Mouse (Mus musculus) kidney, postnatal 0 days (tissue): ENCODE results near the gene Cbfa2t3. TPM values are rescaled to one million over a fixed set of nuclear protein-coding genes. Genes with fewer than 3 reads are reported as not detected.

Source experiments
- ATAC-seq: fragments of 200-750 bp; cut with Nextera tagmentation; replicated peaks from 2 replicates; pipeline ENCODE4 v1.8.0; 2017; ENCODE audit warnings: low read depth, moderate number of reproducible peaks, moderate TSS enrichment, moderate library complexity; ENCODE audit not compliant: low FRiP score
- DNase-seq: peaks from one replicate; pipeline ENCODE4 v3.0.0-alpha.2; 2016; ENCODE audit warnings: low spot score
- H3K27ac ChIP-seq: fragments of 300-500 bp; sonication (generic); 2 replicates; pipeline ENCODE4 v1.5.1; 2014; ENCODE audit warnings: mild to moderate bottlenecking
- H3K27me3 ChIP-seq: fragments of 300-500 bp; sonication (generic); 2 replicates; pipeline ENCODE4 v1.6.1; 2014; ENCODE audit warnings: low read length, mixed read lengths; ENCODE audit not compliant: insufficient read depth
- H3K36me3 ChIP-seq: fragments of 300-500 bp; sonication (generic); 2 replicates; pipeline ENCODE4 v1.6.1; 2014; ENCODE audit warnings: low read length, mixed read lengths; ENCODE audit not compliant: insufficient read depth
- H3K4me1 ChIP-seq: fragments of 300-500 bp; sonication (generic); replicated peaks from 2 replicates; pipeline ENCODE4 v1.6.1; 2014; ENCODE audit warnings: antibody characterized with exemption, low read length, mixed read lengths; ENCODE audit not compliant: insufficient read depth
- H3K4me2 ChIP-seq: fragments of 300-500 bp; sonication (generic); 2 replicates; pipeline ENCODE4 v1.6.1; 2014; ENCODE audit warnings: mild to moderate bottlenecking, low read length, moderate library complexity, mixed read lengths
- H3K4me3 ChIP-seq: fragments of 300-500 bp; sonication (generic); replicated peaks from 2 replicates; pipeline ENCODE4 v1.5.1; 2014; ENCODE audit warnings: low read depth, low read length
- H3K9ac ChIP-seq: fragments of 300-500 bp; sonication (generic); 2 replicates; pipeline ENCODE4 v1.6.1; 2014; ENCODE audit warnings: low read depth, low read length
- H3K9me3 ChIP-seq: fragments of 300-500 bp; sonication (generic); replicated peaks from 2 replicates; pipeline ENCODE4 v1.6.1; 2016; ENCODE audit warnings: low read length, inconsistent platforms, mixed read lengths
- CTCF ChIP-seq: IDR thresholded peaks from 2 replicates; pipeline ENCODE4 v1.5.1; 2016; ENCODE audit warnings: antibody characterized with exemption, low read depth, mild to moderate bottlenecking, moderate library complexity
- WGBS: fragments of 180-500 bp; shearing (Covaris S2); extraction: QIAGEN DNeasy Blood & Tissue Kit; methylation state at CpG from one replicate; pipeline ENCODE4 v1.1.7; 2014; 5-methylcytosine and 5-hydroxymethylcytosine counted together
- polyA plus RNA-seq: library from polyadenylated mRNA; unstranded; fragments of >200 nt; fragmentation: Nextera tagmentation; extraction: Ambion mirVana; gene quantifications from 2 replicates; pipeline ENCODE4 v1.2.1, GENCODE M21; 2015

Gene Cbfa2t3
- polyA plus RNA-seq, 1 experiment from 2014 or later: 3.6 TPM

DNA sequence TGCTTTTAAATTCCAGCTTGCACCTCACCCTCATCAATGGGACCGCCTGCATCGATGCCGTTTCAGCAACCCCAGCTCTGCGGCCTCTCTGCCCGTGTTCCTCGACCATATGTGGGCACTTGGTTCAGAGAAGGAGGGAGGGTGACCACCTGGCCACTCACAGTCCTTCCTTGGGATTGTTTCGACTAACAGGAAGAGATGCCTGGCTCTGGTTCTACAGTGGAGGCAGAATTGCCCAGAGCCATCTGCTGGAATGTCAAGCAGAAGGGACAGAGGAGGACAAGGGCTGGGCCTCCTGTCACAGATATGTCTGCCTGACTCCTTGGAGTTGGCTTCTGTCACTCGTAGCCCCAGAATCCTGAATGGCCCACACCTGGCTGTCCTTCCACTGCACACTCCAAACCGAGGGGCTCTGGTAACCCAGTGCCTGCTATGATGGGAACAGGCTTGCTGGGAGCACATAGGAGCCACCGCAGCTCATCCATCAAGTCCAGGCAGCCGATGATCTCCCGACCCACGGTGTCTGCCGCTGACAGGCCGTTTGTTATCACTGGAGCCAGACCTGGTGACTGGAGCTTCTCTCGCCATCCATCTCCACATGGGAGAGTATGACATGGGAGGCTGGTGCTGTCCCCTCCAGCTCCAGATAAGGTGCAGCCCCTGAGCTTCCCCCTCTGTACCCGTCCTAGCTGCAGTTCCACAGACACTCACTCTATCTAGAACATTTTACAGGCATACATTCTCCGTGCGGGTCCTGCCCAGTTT lies 13.6 kb downstream of the Cbfa2t3 start:
- ATAC-seq (no peak), DNase-seq (no peak)
- H3K9ac ChIP-seq: no peak overlapping the region
- H3K9me3 ChIP-seq: no peaks in the 10 kb centered on the region
- no peaks in the 10 kb centered on the region for H3K4me1 ChIP-seq
- H3K36me3 ChIP-seq: no peaks in the 10 kb centered on the region
- no peak for TF ChIP-seq CTCF
- no peak overlapping the region for H3K4me3 ChIP-seq
- H3K4me2 ChIP-seq: no peak overlapping the region
- peaks cover 9% of the 10 kb centered on the region for H3K27me3 ChIP-seq
- no peak overlapping the region for H3K27ac ChIP-seq
- 50% methylated on average over 19 of the region's 19 CpGs for WGBS

DNA sequence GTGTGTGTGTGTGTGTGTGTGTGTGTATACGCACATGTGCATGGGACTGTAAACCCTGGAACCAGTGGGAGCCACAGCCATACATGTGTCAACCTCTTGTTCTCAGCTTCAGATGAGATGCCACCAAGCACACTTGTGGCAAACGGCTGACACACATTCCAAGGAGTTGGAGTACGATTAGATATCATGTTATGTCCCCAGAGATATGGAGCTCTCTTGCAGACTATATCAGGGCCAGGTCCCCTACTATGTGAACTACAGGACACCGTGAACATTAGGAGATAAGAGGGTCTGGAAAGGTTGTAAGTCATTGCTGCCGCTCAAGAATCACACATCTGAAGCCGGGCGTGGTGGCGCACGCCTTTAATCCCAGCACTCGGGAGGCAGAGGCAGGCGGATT lies 16.1 kb downstream of the Cbfa2t3 start:
- TF ChIP-seq CTCF: no peak
- whole genome bisulfite sequencing: 88% methylated on average over 11 of the region's 11 CpGs
- ATAC-seq: no peak
- no peak overlapping the region for H3K4me3 ChIP-seq
- H3K9ac ChIP-seq: no peak overlapping the region
- H3K9me3 ChIP-seq: no peaks in the 10 kb centered on the region
- no peaks in the 10 kb centered on the region for H3K36me3 ChIP-seq
- H3K27me3 ChIP-seq: peaks cover 17% of the 10 kb centered on the region
- no peaks in the 10 kb centered on the region for H3K4me1 ChIP-seq
- no peak overlapping the region for H3K27ac ChIP-seq
- no peak overlapping the region for H3K4me2 ChIP-seq
- no peak for DNase-seq

DNA sequence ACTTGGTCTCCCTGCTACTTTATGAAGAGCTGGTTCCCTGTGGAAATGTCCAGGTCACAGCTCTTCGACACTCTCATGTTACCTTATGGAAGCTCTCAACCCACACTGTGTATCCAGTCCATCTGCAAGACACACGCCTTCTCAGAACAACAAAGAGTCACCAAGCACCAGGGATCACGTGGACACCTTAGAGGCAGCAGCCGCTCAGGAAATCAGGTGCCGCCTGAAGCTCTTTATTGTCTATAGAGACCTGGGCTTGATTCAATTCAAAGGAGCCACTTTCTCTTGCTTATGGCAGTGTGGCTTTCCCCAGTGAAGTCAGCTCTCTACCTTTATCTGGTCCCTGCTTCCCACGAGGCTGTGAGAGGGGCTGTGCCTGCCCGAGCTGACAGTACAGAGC lies 18.7 kb downstream of the Cbfa2t3 start:
- no peak overlapping the region for H3K4me2 ChIP-seq
- ATAC-seq: no peak
- TF ChIP-seq CTCF: no peak
- H3K36me3 ChIP-seq: no peaks in the 10 kb centered on the region
- H3K27me3 ChIP-seq: peaks cover 26% of the 10 kb centered on the region
- no peak overlapping the region for H3K27ac ChIP-seq
- no peak overlapping the region for H3K4me3 ChIP-seq
- H3K9me3 ChIP-seq: no peaks in the 10 kb centered on the region
- DNase-seq: no peak
- H3K4me1 ChIP-seq: 0 out of 2 replicates have a peak, but pooled peaks cover 7% of the 10 kb centered on the region
- no peak overlapping the region for H3K9ac ChIP-seq
- WGBS: 27% methylated on average over 7 of the region's 7 CpGs

DNA sequence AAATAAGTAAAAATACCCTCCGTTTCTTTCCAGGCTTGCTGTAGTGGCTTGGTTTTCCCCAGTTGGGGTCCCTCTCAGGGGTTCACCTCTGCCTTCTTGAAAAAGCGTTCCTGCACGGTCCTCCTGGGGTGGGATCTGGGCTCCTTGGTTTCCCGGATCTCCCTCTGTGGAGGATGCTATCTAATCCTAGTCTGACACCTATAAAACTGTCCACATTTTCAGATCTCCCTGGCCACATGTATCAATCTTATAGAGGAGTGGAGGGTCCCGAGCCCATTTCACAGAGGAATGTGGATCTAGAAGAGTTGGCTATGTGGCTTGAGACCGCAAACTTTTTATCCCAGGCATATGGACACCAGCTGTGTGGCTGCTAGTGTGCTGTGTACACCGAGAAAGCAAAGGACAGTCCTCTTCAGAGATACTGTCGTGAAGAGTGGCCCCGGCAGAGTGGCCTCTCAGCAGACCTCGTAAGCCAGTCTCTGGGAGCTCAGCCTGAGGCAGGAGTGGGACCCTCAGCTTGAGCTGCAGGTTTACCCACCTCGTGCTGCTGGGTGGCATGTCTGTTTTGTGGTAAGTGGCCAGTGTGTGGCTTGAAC lies 19.5 kb downstream of the Cbfa2t3 start:
- Histone ChIP-seq H3K27ac (no peak overlapping the region), H3K36me3 (no peaks in the 10 kb centered on the region), H3K4me1 (0 out of 2 replicates have a peak, but pooled peaks cover 7% of the 10 kb centered on the region), H3K4me2 (peak overlapping the region; percentile 98), H3K27me3 (peaks cover 26% of the 10 kb centered on the region), H3K9ac (no peak overlapping the region), H3K4me3 (no peak overlapping the region), H3K9me3 (no peaks in the 10 kb centered on the region)
- WGBS: 29% methylated on average over 11 of the region's 11 CpGs
- DNase-seq (no peak), ATAC-seq (no peak)
- no peak for TF ChIP-seq CTCF

DNA sequence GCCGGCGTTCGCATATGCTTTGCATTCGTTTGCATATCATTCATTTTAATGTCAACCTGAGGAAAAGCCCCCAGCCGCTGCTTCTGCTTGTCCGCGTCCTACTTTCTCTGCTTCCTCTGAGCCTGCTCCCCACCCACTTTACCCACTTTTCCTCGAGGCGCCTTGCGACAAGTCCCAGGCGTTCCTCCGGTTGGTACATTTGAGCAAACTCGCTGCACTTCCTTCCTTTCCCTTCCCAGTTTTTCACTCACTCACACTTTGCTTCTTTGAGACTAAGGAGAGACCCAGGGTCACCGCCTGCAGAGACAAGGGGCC lies 20.1 kb downstream of the Cbfa2t3 start:
- H3K4me2 ChIP-seq: peak overlapping the region; percentile 98
- WGBS: 2% methylated on average over 14 of the region's 14 CpGs
- peak overlapping the region; percentile 55; the same call in 1 of the 2 replicates for H3K9ac ChIP-seq
- DNase-seq (no peak), ATAC-seq (no peak)
- 0 out of 2 replicates have a peak, but pooled peaks cover 7% of the 10 kb centered on the region for H3K4me1 ChIP-seq
- H3K36me3 ChIP-seq: no peaks in the 10 kb centered on the region
- no peaks in the 10 kb centered on the region for H3K9me3 ChIP-seq
- H3K27ac ChIP-seq: no peak overlapping the region
- peaks cover 26% of the 10 kb centered on the region for H3K27me3 ChIP-seq
- H3K4me3 ChIP-seq: peak overlapping the region; percentile 66
- TF ChIP-seq CTCF: no peak

DNA sequence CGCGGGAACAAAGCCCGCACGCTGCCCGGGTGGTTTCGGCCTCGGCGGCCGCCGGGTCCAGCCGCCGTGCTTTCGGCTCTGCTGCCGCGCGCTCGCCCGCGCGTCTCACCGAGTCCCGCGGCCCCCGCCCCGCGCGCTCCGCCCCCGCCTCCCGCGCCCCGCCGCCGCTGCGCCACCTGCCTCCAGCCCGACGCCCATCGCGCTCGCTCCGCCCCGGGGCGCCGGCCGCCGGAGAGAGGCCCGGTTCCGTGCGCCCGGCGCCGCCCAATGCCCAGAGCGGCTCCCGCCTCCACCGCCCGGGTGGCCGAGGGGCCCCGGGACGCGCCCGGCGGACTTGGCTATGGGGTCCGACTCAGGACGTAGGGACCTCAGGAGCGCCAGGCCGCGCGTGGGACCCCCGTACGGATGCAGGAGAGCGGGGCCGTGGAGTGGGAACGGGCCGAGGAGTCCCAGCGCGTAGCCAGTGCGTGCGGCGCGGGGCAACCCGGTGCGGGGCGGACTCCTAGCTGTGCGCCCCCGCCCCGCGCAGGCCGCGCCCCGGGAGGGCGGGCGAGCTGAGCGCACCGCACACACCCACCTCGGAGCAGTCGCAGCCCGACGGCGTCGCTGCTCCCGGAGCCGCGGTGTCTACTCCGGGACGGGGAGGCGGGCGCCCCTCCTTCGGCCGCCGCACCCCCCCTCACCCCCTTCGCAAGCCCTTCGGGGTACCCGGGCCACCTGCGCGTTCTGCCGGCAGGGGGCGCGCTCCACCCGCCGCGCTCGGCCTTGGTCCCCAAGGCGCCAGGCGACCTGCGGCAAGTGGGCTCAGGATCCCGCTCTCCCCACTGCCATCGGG lies 20.6 kb downstream of the Cbfa2t3 start:
- peak overlapping the region; percentile 66 for H3K4me3 ChIP-seq
- peak overlapping the region; percentile 98 for H3K4me2 ChIP-seq
- peak overlapping the region; percentile 82 for H3K27ac ChIP-seq
- TF ChIP-seq CTCF: peak; percentile 83
- WGBS: under 1% methylated on average over 90 of the region's 127 CpGs
- peak; percentile 64 for DNase-seq
- H3K9ac ChIP-seq: peak overlapping the region; percentile 55
- 0 out of 2 replicates have a peak, but pooled peaks cover 7% of the 10 kb centered on the region for H3K4me1 ChIP-seq
- H3K27me3 ChIP-seq: peaks cover 26% of the 10 kb centered on the region
- ATAC-seq: peak; percentile 57
- H3K36me3 ChIP-seq: no peaks in the 10 kb centered on the region
- no peaks in the 10 kb centered on the region for H3K9me3 ChIP-seq
